8 mouse cellular contexts compared by ENCODE assay signal in genomic region chr9:45412287-45412686, GRCm38 (mm10). TPM values are rescaled to one million over a fixed set of nuclear protein-coding genes. Genes with fewer than 3 reads are reported as not detected.
DNase-seq lines count a peak whose midpoint lies in the region; ATAC-seq and TF ChIP-seq lines count a peak whose summit lies in the region.

No protein-coding gene starts in this region.

- no peaks in the 10 kb centered on the region for H3K4me1 ChIP-seq in bone marrow macrophage, adult 2 months (ENCODE audit: control insufficient read depth, insufficient read depth, low read length)
- peaks cover 7 to 9% of the 10 kb centered on the region in 2 experiments for H3K4me1 ChIP-seq in heart, embryonic 14.5 days (ENCODE audit: control insufficient read depth in 2 of 2, insufficient read depth in 2 of 2, low read length in 2 of 2)
- no peaks in the 10 kb centered on the region for H3K4me1 ChIP-seq in kidney, postnatal 0 days (replicated peaks; ENCODE audit: insufficient read depth, low read length)

- DNase-seq in CD4-positive, CD25-positive, alpha-beta regulatory T cell, adult 2 months (ENCODE audit: low read depth, low spot score) = peak; percentile 93
- DNase-seq in kidney, postnatal 0 days (ENCODE audit: low spot score) = peak; percentile 90
- peak; percentile 84 for DNase-seq in liver
- DNase-seq in naive thymus-derived CD4-positive, alpha-beta T cell, adult 2 months (ENCODE audit: low read depth) = peak; percentile 93
- DNase-seq in splenic B cell, adult 2 months (ENCODE audit: low read depth, low spot score) = peak; percentile 90

- H3K4me3 ChIP-seq in bone marrow macrophage, adult 2 months (ENCODE audit: insufficient read depth, low read length) = no peak overlapping the region
- no peak overlapping the region for H3K4me3 ChIP-seq in heart, embryonic 14.5 days (ENCODE audit: control insufficient read depth in 1 of 2, insufficient read depth in 1 of 2, low read depth in 1 of 2, low read length in 2 of 2)
- H3K4me3 ChIP-seq in kidney, postnatal 0 days (replicated peaks; ENCODE audit: low read depth, low read length) = no peak overlapping the region

- H3K27me3 ChIP-seq in heart, embryonic 14.5 days (ENCODE audit: control insufficient read depth, insufficient read depth, low read length) = peaks cover 7% of the 10 kb centered on the region
- no peaks in the 10 kb centered on the region for H3K27me3 ChIP-seq in kidney, postnatal 0 days (ENCODE audit: insufficient read depth, low read length)
- H3K27me3 ChIP-seq in splenic B cell, adult 2 months (ENCODE audit: control insufficient read depth, insufficient read depth, low read length, poor library complexity, severe bottlenecking) = no peaks in the 10 kb centered on the region

- H3K9me3 ChIP-seq in heart, embryonic 14.5 days (ENCODE audit: control insufficient read depth, low read length) = no peaks in the 10 kb centered on the region
- no peaks in the 10 kb centered on the region for H3K9me3 ChIP-seq in kidney, postnatal 0 days (replicated peaks; ENCODE audit: low read length)

- TF ChIP-seq CTCF in bone marrow macrophage, adult 2 months (IDR thresholded peaks at IDR 0.05; ENCODE audit: low read depth, low read length) = 0 out of 2 replicates have a peak, but pooled peaks have one; percentile 41
- peak; percentile 85 for TF ChIP-seq CTCF in kidney, postnatal 0 days (IDR thresholded peaks at IDR 0.05; ENCODE audit: low read depth)

- WGBS in heart, embryonic 14.5 days = 4% methylated on average over 10 of the region's 10 CpGs
- 6% methylated on average over 10 of the region's 10 CpGs for WGBS in kidney, postnatal 0 days

- no peak for TF ChIP-seq POLR2A in bone marrow macrophage, adult 2 months (IDR thresholded peaks at IDR 0.05; ENCODE audit: borderline replicate concordance, low read depth, low read length)

- H3K4me2 ChIP-seq in heart, embryonic 14.5 days (ENCODE audit: low read length) = peak overlapping the region; percentile 50
- peak overlapping the region; percentile 37 for H3K4me2 ChIP-seq in kidney, postnatal 0 days (ENCODE audit: low read length)

- peak; percentile 47; the same call in 1 of the 2 replicates for ATAC-seq in erythroid progenitor cell, adult 5-6 weeks (replicated peaks; ENCODE audit: low FRiP score, poor library complexity, severe bottlenecking)
- ATAC-seq in heart, embryonic 14.5 days (ENCODE audit: insufficient number of reproducible peaks, insufficient read depth, low FRiP score, low read depth) = no peak
- ATAC-seq in kidney, postnatal 0 days (replicated peaks; ENCODE audit: low FRiP score, low read depth) = peak; percentile 6; the same call in 1 of the 2 replicates

- H3K36me3 ChIP-seq in heart, embryonic 14.5 days (ENCODE audit: control insufficient read depth, insufficient read depth, low read length) = no peaks in the 10 kb centered on the region
- no peaks in the 10 kb centered on the region for H3K36me3 ChIP-seq in kidney, postnatal 0 days (ENCODE audit: insufficient read depth, low read length)
- no peaks in the 10 kb centered on the region for H3K36me3 ChIP-seq in splenic B cell, adult 2 months (ENCODE audit: control insufficient read depth, insufficient read depth, low read length, poor library complexity, severe bottlenecking)

- no peak overlapping the region for H3K9ac ChIP-seq in heart, embryonic 14.5 days (ENCODE audit: low read length)
- H3K9ac ChIP-seq in kidney, postnatal 0 days (ENCODE audit: low read depth, low read length) = no peak overlapping the region

- no peak overlapping the region for H3K27ac ChIP-seq in bone marrow macrophage, adult 2 months (ENCODE audit: insufficient read depth, low read depth, low read length)
- H3K27ac ChIP-seq in heart, embryonic 14.5 days (replicated peaks in 1 of 2; ENCODE audit: control insufficient read depth in 1 of 2, insufficient read depth in 1 of 2, low read depth in 2 of 2, low read length in 2 of 2) = no peak overlapping the region
- peak overlapping the region; percentile 72 for H3K27ac ChIP-seq in kidney, postnatal 0 days

RNA-seq across cellular contexts. Expression of gene Fxyd2, which starts 12.8 kb away (rescaled TPM):
- polyA plus RNA-seq in bone marrow macrophage, adult 2 months (2012; ENCODE audit: insufficient read depth, insufficient read length, missing spikeins) = 225 and 245 TPM in 2 replicates
- total RNA-seq in erythroid progenitor cell, adult 5-6 weeks (2015; ENCODE audit: low replicate concordance) = 2.5 TPM in 1 of 2 replicates, not detected in the other
- not detected in 2 replicates for total RNA-seq in erythroid progenitor cell, adult 5-6 weeks (2017; ENCODE audit: low replicate concordance)
- 0.92 and 2.0 TPM in 2 replicates for polyA plus RNA-seq in heart, embryonic 14.5 days (2014; fragmentation: Nextera tagmentation; extraction: Ambion mirVana)
- polyA plus RNA-seq in kidney, postnatal 0 days (2015; fragmentation: Nextera tagmentation; extraction: Ambion mirVana) = 2,817 and 2,959 TPM in 2 replicates

RNA-seq across cellular contexts. Expression of gene Dscaml1, which starts 14.1 kb away (rescaled TPM):
- polyA plus RNA-seq in bone marrow macrophage, adult 2 months (2012; ENCODE audit: insufficient read depth, insufficient read length, missing spikeins) = not detected in 2 replicates
- not detected in 2 replicates for total RNA-seq in erythroid progenitor cell, adult 5-6 weeks (2015; ENCODE audit: low replicate concordance)
- total RNA-seq in erythroid progenitor cell, adult 5-6 weeks (2017; ENCODE audit: low replicate concordance) = not detected in 2 replicates
- 0.08 and 0.55 TPM in 2 replicates for polyA plus RNA-seq in heart, embryonic 14.5 days (2014; fragmentation: Nextera tagmentation; extraction: Ambion mirVana)
- 0.09 and 0.24 TPM in 2 replicates for polyA plus RNA-seq in kidney, postnatal 0 days (2015; fragmentation: Nextera tagmentation; extraction: Ambion mirVana)

RNA-seq across cellular contexts. Expression of gene Fxyd6, which starts 42.3 kb away (rescaled TPM):
- not detected in 2 replicates for polyA plus RNA-seq in bone marrow macrophage, adult 2 months (2012; ENCODE audit: insufficient read depth, insufficient read length, missing spikeins)
- total RNA-seq in erythroid progenitor cell, adult 5-6 weeks (2015; ENCODE audit: low replicate concordance) = not detected in 2 replicates
- total RNA-seq in erythroid progenitor cell, adult 5-6 weeks (2017; ENCODE audit: low replicate concordance) = not detected in 2 replicates
- 27.3 and 32.7 TPM in 2 replicates for polyA plus RNA-seq in heart, embryonic 14.5 days (2014; fragmentation: Nextera tagmentation; extraction: Ambion mirVana)
- polyA plus RNA-seq in kidney, postnatal 0 days (2015; fragmentation: Nextera tagmentation; extraction: Ambion mirVana) = 141 and 147 TPM in 2 replicates

Comparison
In these comparisons a context has a peak if more than half of its experiments do, and no peak if none do; other contexts are left out.
1. RNA of gene Fxyd2, which starts 12.8 kb away (polyA plus RNA-seq): 2,817 to 2,959 TPM in kidney, postnatal 0 days and 225 to 245 TPM in bone marrow macrophage, adult 2 months; 0.92 to 2.0 TPM in heart, embryonic 14.5 days; every median in the first group is over 10 times any median in the second.
2. RNA of gene Fxyd6, which starts 42.3 kb away (polyA plus RNA-seq): 141 to 147 TPM in kidney, postnatal 0 days and 27.3 to 32.7 TPM in heart, embryonic 14.5 days; not detected in bone marrow macrophage, adult 2 months; every median in the first group is over 10 times any median in the second.
3. Peak in every context shown above with its lines, with median percentiles within 50 percentile points of each other: DNase-seq.